Mouse (Mus musculus): ENCODE measurements around the gene Cacna1d. TPM values are rescaled to one million over a fixed set of nuclear protein-coding genes. Genes with fewer than 3 reads are reported as not detected.

Cacna1d gene
- polyA plus RNA-seq, 1 experiment, result 1.8 TPM

GRCm38 (mm10) chr14:30136965-30137364, 354.3 kb downstream of the Cacna1d start:
- 7% methylated on average over 8 of the region's 8 CpGs for WGBS
- peak; percentile 43 for DNase-seq (ENCODE audit: low read depth, low spot score)

- DNase-seq (ENCODE audit: low read depth, low spot score), result no peak
- WGBS, result 88% methylated on average over 10 of the region's 10 CpGs
These were observed 355.9 kb downstream of the Cacna1d start for GRCm38 (mm10) chr14:30135351-30135750.

- 44% methylated on average over 3 of the region's 3 CpGs for WGBS
- DNase-seq (ENCODE audit: low read depth, low spot score), result no peak
These were observed 357.6 kb downstream of the Cacna1d start for GRCm38 (mm10) chr14:30133684-30134083.

GRCm38 (mm10) chr14:30131256-30131655, 360.0 kb downstream of the Cacna1d start:
- WGBS, result 36% methylated on average over 3 of the region's 3 CpGs

GRCm38 (mm10) chr14:30130092-30130491, 361.2 kb downstream of the Cacna1d start:
- WGBS, result 90% methylated on average over 9 of the region's 9 CpGs
- DNase-seq (ENCODE audit: low read depth, low spot score), result no peak

More at GRCm38 (mm10) chr14:30131256-30131655, 360.0 kb downstream of the Cacna1d start:
- no peak for DNase-seq (ENCODE audit: low read depth, low spot score)

GRCm38 (mm10) chr14:30129378-30129777, 361.9 kb downstream of the Cacna1d start:
- no peak for DNase-seq (ENCODE audit: low read depth, low spot score)
- 36% methylated on average over 9 of the region's 9 CpGs for WGBS

GRCm38 (mm10) chr14:30124951-30125690, 366.1 kb downstream of the Cacna1d start:
- DNase-seq (ENCODE audit: low read depth, low spot score), result no peak
- WGBS, result 61% methylated on average over 20 of the region's 20 CpGs

- WGBS, result 64% methylated on average over 5 of the region's 5 CpGs
- no peak for DNase-seq (ENCODE audit: low read depth, low spot score)
These were observed 371.2 kb downstream of the Cacna1d start for GRCm38 (mm10) chr14:30120023-30120422.

- 32% methylated on average over 9 of the region's 9 CpGs for WGBS
- DNase-seq (ENCODE audit: low read depth, low spot score), result no peak
These were observed 377.7 kb downstream of the Cacna1d start for GRCm38 (mm10) chr14:30113392-30114108.

- no peak for DNase-seq (ENCODE audit: low read depth, low spot score)
- 57% methylated on average over 2 of the region's 2 CpGs for WGBS
These were observed 382.2 kb downstream of the Cacna1d start for GRCm38 (mm10) chr14:30109079-30109478.

- no peak for DNase-seq (ENCODE audit: low read depth, low spot score)
- 88% methylated on average over 4 of the region's 4 CpGs for WGBS
These were observed 384.7 kb downstream of the Cacna1d start for GRCm38 (mm10) chr14:30106550-30106949.

- no peak for DNase-seq (ENCODE audit: low read depth, low spot score)
- 50% methylated on average over 6 of the region's 6 CpGs for WGBS
These were observed 385.7 kb downstream of the Cacna1d start for GRCm38 (mm10) chr14:30105551-30105950.

GRCm38 (mm10) chr14:30103946-30104536, 387.2 kb downstream of the Cacna1d start:
- WGBS, result 42% methylated on average over 8 of the region's 8 CpGs
- DNase-seq (ENCODE audit: low read depth, low spot score), result no peak

GRCm38 (mm10) chr14:30097239-30097638, 394.0 kb downstream of the Cacna1d start:
- no peak for DNase-seq (ENCODE audit: low read depth, low spot score)
- WGBS, result 41% methylated on average over 5 of the region's 5 CpGs

GRCm38 (mm10) chr14:30092426-30092825, 398.8 kb downstream of the Cacna1d start:
- 50% methylated on average over 4 of the region's 4 CpGs for WGBS
- no peak for DNase-seq (ENCODE audit: low read depth, low spot score)

- no peak for DNase-seq (ENCODE audit: low read depth, low spot score)
- 69% methylated on average over 2 of the region's 2 CpGs for WGBS
These were observed 399.2 kb downstream of the Cacna1d start for GRCm38 (mm10) chr14:30092021-30092420.

- no peak for DNase-seq (ENCODE audit: low read depth, low spot score)
- 32% methylated on average over 4 of the region's 4 CpGs for WGBS
These were observed 411.5 kb downstream of the Cacna1d start for GRCm38 (mm10) chr14:30079729-30080128.

GRCm38 (mm10) chr14:30078115-30078808, 413.0 kb downstream of the Cacna1d start:
- 67% methylated on average over 15 of the region's 15 CpGs for WGBS
- no peak for DNase-seq (ENCODE audit: low read depth, low spot score)

GRCm38 (mm10) chr14:30075268-30075887, 415.9 kb downstream of the Cacna1d start:
- WGBS, result 69% methylated on average over 7 of the region's 7 CpGs

GRCm38 (mm10) chr14:30068566-30068965, 422.7 kb downstream of the Cacna1d start:
- WGBS, result 84% methylated on average over 3 of the region's 3 CpGs
- no peak for DNase-seq (ENCODE audit: low read depth, low spot score)

More at GRCm38 (mm10) chr14:30075268-30075887, 415.9 kb downstream of the Cacna1d start:
- no peak for DNase-seq (ENCODE audit: low read depth, low spot score)
